Mouse (Mus musculus) liver, embryonic 11.5 days (tissue): ENCODE measurements around the gene Prss40. TPM values are rescaled to one million over a fixed set of nuclear protein-coding genes. Genes with fewer than 3 reads are reported as not detected.
"Not testable (repeated sequence)": the region's sequence is repeated elsewhere in the genome, so short reads cannot be mapped to it uniquely, and the experiment has no call there.

Source experiments
- ATAC-seq: fragments of 200-750 bp; cut with Nextera tagmentation; replicated peaks from 2 replicates; pipeline ENCODE4 v1.8.0; 2017; ENCODE audit warnings: moderate number of reproducible peaks, mild to moderate bottlenecking, moderate TSS enrichment, moderate library complexity; ENCODE audit not compliant: low FRiP score
- DNase-seq: peaks from one replicate; pipeline ENCODE4 v3.0.0-alpha.2; 2017; ENCODE audit warnings: low spot score
- H3K27ac ChIP-seq: fragments of 300-500 bp; sonication (generic); 2 replicates; pipeline ENCODE4 v1.5.1; 2014; ENCODE audit warnings: mild to moderate bottlenecking, low read depth, low read length, control low read depth
- H3K27me3 ChIP-seq: fragments of 300-500 bp; sonication (generic); replicated peaks from 2 replicates; pipeline ENCODE4 v1.6.1; 2014; ENCODE audit warnings: low read length, mixed read lengths; ENCODE audit not compliant: control insufficient read depth, insufficient read depth
- H3K36me3 ChIP-seq: fragments of 300-500 bp; sonication (generic); 2 replicates; pipeline ENCODE4 v1.6.1; 2014; ENCODE audit warnings: mild to moderate bottlenecking, low read length, moderate library complexity, mixed read lengths; ENCODE audit not compliant: control insufficient read depth, insufficient read depth
- H3K4me1 ChIP-seq: fragments of 300-500 bp; sonication (generic); replicated peaks from 2 replicates; pipeline ENCODE4 v1.6.1; 2014; ENCODE audit warnings: low read length, mixed read lengths; ENCODE audit not compliant: control insufficient read depth, insufficient read depth
- H3K4me2 ChIP-seq: fragments of 300-500 bp; sonication (generic); 2 replicates; pipeline ENCODE4 v1.6.1; 2014; ENCODE audit warnings: mild to moderate bottlenecking, control low read depth, moderate library complexity
- H3K4me3 ChIP-seq: fragments of 300-500 bp; sonication (generic); 2 replicates; pipeline ENCODE4 v1.5.1; 2014; ENCODE audit warnings: low read depth, low read length, control low read depth
- H3K9ac ChIP-seq: fragments of 300-500 bp; sonication (generic); 2 replicates; pipeline ENCODE4 v1.6.1; 2014; ENCODE audit warnings: low read depth, low read length, control low read depth
- H3K9me3 ChIP-seq: fragments of 300-500 bp; sonication (generic); 2 replicates; pipeline ENCODE4 v1.6.1; 2016; ENCODE audit warnings: low read length, inconsistent platforms, mixed read lengths; ENCODE audit not compliant: control insufficient read depth
- WGBS: fragments of 180-500 bp; shearing (Covaris S2); extraction: QIAGEN DNeasy Blood & Tissue Kit; methylation state at CpG from one replicate; pipeline ENCODE4 v1.1.7; 2014; 5-methylcytosine and 5-hydroxymethylcytosine counted together
- polyA plus RNA-seq: library from polyadenylated mRNA; unstranded; fragments of >200 nt; fragmentation: Nextera tagmentation; extraction: Ambion mirVana; gene quantifications from 2 replicates; pipeline ENCODE4 v1.2.1, GENCODE M21; 2014

Prss40 gene
- polyA plus RNA-seq, 1 experiment from 2014 or later, result not detected

GRCm38 (mm10) chr1:34553690-34554089 lies 7.1 kb downstream of the Prss40 start:
- no peaks in the 10 kb centered on the region for H3K36me3 ChIP-seq
- DNase-seq (no peak), ATAC-seq (no peak)
- no peaks in the 10 kb centered on the region for H3K9me3 ChIP-seq
- 82% methylated on average over 1 of the region's 1 CpGs for WGBS
- H3K9ac ChIP-seq, result no peak overlapping the region
- H3K4me2 ChIP-seq, result no peak overlapping the region
- no peaks in the 10 kb centered on the region for H3K27me3 ChIP-seq
- H3K4me1 ChIP-seq, result no peaks in the 10 kb centered on the region
- no peak overlapping the region for H3K4me3 ChIP-seq
- H3K27ac ChIP-seq, result no peak overlapping the region

- Histone ChIP-seq H3K4me1 (no peaks in the 10 kb centered on the region), H3K4me2 (no peak overlapping the region), H3K4me3 (no peak overlapping the region), H3K36me3 (no peaks in the 10 kb centered on the region), H3K9ac (no peak overlapping the region), H3K27me3 (no peaks in the 10 kb centered on the region), H3K9me3 (no peaks in the 10 kb centered on the region), H3K27ac (no peak overlapping the region)
- no peak for ATAC-seq
- no peak for DNase-seq
- WGBS, result 71% methylated on average over 1 of the region's 1 CpGs
Measured at GRCm38 (mm10) chr1:34547074-34547473, 13.7 kb downstream of the Prss40 start.

GRCm38 (mm10) chr1:34536767-34537485 lies 23.8 kb downstream of the Prss40 start:
- Histone ChIP-seq H3K4me3 (no peak overlapping the region), H3K4me2 (peak overlapping the region; percentile 29; the same call in 1 of the 2 replicates), H3K9me3 (no peaks in the 10 kb centered on the region), H3K36me3 (no peaks in the 10 kb centered on the region), H3K4me1 (0 out of 2 replicates have a peak, but pooled peaks cover 4% of the 10 kb centered on the region), H3K27ac (no peak overlapping the region), H3K27me3 (peaks cover 28% of the 10 kb centered on the region), H3K9ac (no peak overlapping the region)
- no peak for ATAC-seq
- 12% methylated on average over 16 of the region's 16 CpGs for WGBS
- DNase-seq, result no peak

- DNase-seq, result no peak
Measured at GRCm38 (mm10) chr1:34536291-34536766, 24.4 kb downstream of the Prss40 start.

GRCm38 (mm10) chr1:34535043-34535698 lies 25.6 kb downstream of the Prss40 start, which contains the start of gene Cfc1:
TSS of gene Cfc1 (plus strand) at chr1:34535648.
- not testable (repeated sequence) for H3K27ac ChIP-seq, H3K4me3 ChIP-seq, ATAC-seq, DNase-seq, H3K9ac ChIP-seq, H3K4me1 ChIP-seq, H3K9me3 ChIP-seq, H3K36me3 ChIP-seq
- whole genome bisulfite sequencing, result 13% methylated on average over 7 of the region's 7 CpGs
- peak within 1 kb of the TSS; percentile 29; the same call in 1 of the 2 replicates for H3K4me2 ChIP-seq
- peaks cover 28% of the 10 kb centered on the region for H3K27me3 ChIP-seq

More at GRCm38 (mm10) chr1:34536291-34536766, 24.4 kb downstream of the Prss40 start:
- Histone ChIP-seq H3K4me1 (0 out of 2 replicates have a peak, but pooled peaks cover 4% of the 10 kb centered on the region), H3K36me3 (no peaks in the 10 kb centered on the region), H3K27me3 (peaks cover 28% of the 10 kb centered on the region), H3K9me3 (no peaks in the 10 kb centered on the region), H3K9ac (no peak overlapping the region), H3K4me2 (peak overlapping the region; percentile 29; the same call in 1 of the 2 replicates), H3K4me3 (no peak overlapping the region), H3K27ac (no peak overlapping the region)
- no peak for ATAC-seq
- WGBS, result 2% methylated on average over 14 of the region's 14 CpGs

- not testable (repeated sequence) for H3K4me1 ChIP-seq, H3K9me3 ChIP-seq, H3K4me2 ChIP-seq, H3K9ac ChIP-seq, H3K4me3 ChIP-seq, ATAC-seq, H3K27ac ChIP-seq, DNase-seq, H3K36me3 ChIP-seq
- 16% methylated on average over 3 of the region's 3 CpGs for WGBS
- H3K27me3 ChIP-seq, result peaks cover 28% of the 10 kb centered on the region
Measured at GRCm38 (mm10) chr1:34534574-34534973, 26.2 kb downstream of the Prss40 start.

- Histone ChIP-seq H3K27me3 (no peaks in the 10 kb centered on the region), H3K36me3 (no peaks in the 10 kb centered on the region), H3K9me3 (no peaks in the 10 kb centered on the region), H3K4me1 (no peaks in the 10 kb centered on the region), H3K27ac (no peak overlapping the region), H3K4me3 (no peak overlapping the region), H3K4me2 (no peak overlapping the region), H3K9ac (no peak overlapping the region)
- ATAC-seq, result no peak
- WGBS, result 70% methylated on average over 3 of the region's 3 CpGs
- no peak for DNase-seq
Measured at GRCm38 (mm10) chr1:34523647-34524046, 37.1 kb downstream of the Prss40 start.

- Histone ChIP-seq H3K4me2 (no peak overlapping the region), H3K27me3 (no peaks in the 10 kb centered on the region), H3K36me3 (no peaks in the 10 kb centered on the region), H3K4me1 (no peaks in the 10 kb centered on the region), H3K27ac (no peak overlapping the region), H3K9me3 (no peaks in the 10 kb centered on the region), H3K9ac (no peak overlapping the region), H3K4me3 (no peak overlapping the region)
- DNase-seq (no peak), ATAC-seq (no peak)
- WGBS, result 49% methylated on average over 3 of the region's 3 CpGs
Measured at GRCm38 (mm10) chr1:34522850-34523244, 37.9 kb downstream of the Prss40 start.
